Mouse (Mus musculus): ENCODE measurements around the gene Zbtb20.

DNA sequence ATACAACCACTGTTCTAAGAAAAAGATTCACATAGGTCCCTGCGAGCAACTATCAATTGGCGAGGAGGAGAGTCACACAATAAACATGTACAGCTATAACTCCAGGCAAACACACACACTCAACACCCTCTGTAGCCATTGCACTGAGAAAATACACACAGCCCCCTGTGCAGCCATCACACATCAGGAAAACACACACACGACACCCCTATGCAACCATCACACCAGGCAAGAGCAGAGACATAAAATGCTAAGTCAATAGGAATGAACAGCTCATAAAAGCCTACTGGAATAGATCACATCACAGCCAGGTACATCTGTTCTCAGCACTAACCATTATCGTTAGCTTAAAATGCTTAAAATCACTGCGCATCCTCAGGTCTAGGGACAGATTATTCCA lies 532.9 kb downstream of the Zbtb20 start:
- TF ChIP-seq CTCF (IDR thresholded peaks at IDR 0.05; ENCODE audit: low read depth) (no peak), EP300 (IDR thresholded peaks at IDR 0.05; ENCODE audit: low read depth) (no peak)

All from heart, postnatal 0 days (tissue).